12 mouse cellular contexts compared by ENCODE assay signal in genomic region chr11:117098155-117098554, GRCm38 (mm10). TPM values are rescaled to one million over a fixed set of nuclear protein-coding genes. Genes with fewer than 3 reads are reported as not detected.
DNase-seq lines count a peak whose midpoint lies in the region; ATAC-seq and TF ChIP-seq lines count a peak whose summit lies in the region.
"Had no signal": no experiment of that assay in that cellular context is flagged by ENCODE, and none has a peak within 500 bp of the region (broad histone marks: within the 10 kb centered on the region; RNA-seq: fewer than 3 reads in every experiment).

No protein-coding gene starts in this region.

- no peak overlapping the region for H3K4me2 ChIP-seq in stomach, postnatal 0 days (replicated peaks; ENCODE audit: low read depth)
- H3K4me2 ChIP-seq in midbrain, embryonic 16.5 days (ENCODE audit: low read length): no peak overlapping the region
- H3K4me2 ChIP-seq: limb, embryonic 13.5 days; midbrain, embryonic 11.5 days had no signal

- H3K27ac ChIP-seq in testis, adult 2 months (ENCODE audit: control insufficient read depth, insufficient read depth, low read depth, low read length): peak overlapping the region; percentile 78
- H3K27ac ChIP-seq in stomach, postnatal 0 days (replicated peaks): peak overlapping the region; percentile 77; the same call in 1 of the 2 replicates
- no peak overlapping the region for H3K27ac ChIP-seq in midbrain, embryonic 16.5 days (ENCODE audit: low read length)

- no peak for TF ChIP-seq CTCF in testis, adult 2 months (IDR thresholded peaks at IDR 0.05; ENCODE audit: control insufficient read depth, insufficient read depth, insufficient replicate concordance, low read depth, low read length)
- no peak for TF ChIP-seq CTCF in stomach, postnatal 0 days (IDR thresholded peaks at IDR 0.05; ENCODE audit: low read depth)

- peak; percentile 25; the same call in 1 of the 2 replicates for ATAC-seq in stomach, postnatal 0 days (ENCODE audit: low FRiP score, low TSS enrichment)
- ATAC-seq in midbrain, embryonic 16.5 days: no peak
- ATAC-seq in CD4-positive, CD25-positive, alpha-beta regulatory T cell, adult 4 months: no peak

- H3K4me1 ChIP-seq in testis, adult 2 months (ENCODE audit: control insufficient read depth, insufficient read depth, low read length): peaks cover 5% of the 10 kb centered on the region
- no peaks in the 10 kb centered on the region for H3K4me1 ChIP-seq in stomach, postnatal 0 days (replicated peaks; ENCODE audit: control insufficient read depth, insufficient read depth)
- H3K4me1 ChIP-seq in midbrain, embryonic 16.5 days (ENCODE audit: control insufficient read depth, insufficient read depth, low read length): peaks cover 2% of the 10 kb centered on the region; the same call in 1 of the 2 replicates

- no peak for TF ChIP-seq POLR2A in testis, adult 2 months (IDR thresholded peaks at IDR 0.05; ENCODE audit: control insufficient read depth, low read depth, low read length)

- DNase-seq in gastrocnemius, postnatal 25 days: peak; percentile 62
- no peak for DNase-seq in gastrocnemius, adult 8-10 months (ENCODE audit: low spot score in 2 of 2)
- DNase-seq in testis, postnatal 14 days (ENCODE audit: low spot score): no peak
- DNase-seq in kidney, postnatal 36 days: peak; percentile 42 to 66
- DNase-seq in stomach, postnatal 0 days (ENCODE audit: low spot score): no peak
- DNase-seq: adrenal gland, postnatal 36 days; cerebellum, postnatal 36 days had no signal

- TF ChIP-seq EP300 in stomach, postnatal 0 days (optimal IDR thresholded peaks at IDR 0.05): no peak

- H3K36me3 ChIP-seq in testis, adult 2 months (ENCODE audit: control insufficient read depth, insufficient read depth, low read length): no peaks in the 10 kb centered on the region
- no peaks in the 10 kb centered on the region for H3K36me3 ChIP-seq in stomach, postnatal 0 days (ENCODE audit: control insufficient read depth, insufficient read depth, low read length)
- no peaks in the 10 kb centered on the region for H3K36me3 ChIP-seq in midbrain, embryonic 16.5 days (ENCODE audit: control insufficient read depth, insufficient read depth, low read length)
- H3K36me3 ChIP-seq: limb, embryonic 13.5 days had no signal

- H3K4me3 ChIP-seq in testis, adult 2 months (ENCODE audit: control insufficient read depth, low read depth, low read length): no peak overlapping the region
- no peak overlapping the region for H3K4me3 ChIP-seq in stomach, postnatal 0 days (ENCODE audit: low read depth, low read length)
- no peak overlapping the region for H3K4me3 ChIP-seq in midbrain, embryonic 16.5 days (ENCODE audit: low read depth, low read length)
- H3K4me3 ChIP-seq: limb, embryonic 13.5 days had no signal

- H3K9me3 ChIP-seq in stomach, postnatal 0 days (ENCODE audit: control insufficient read depth, low read length): no peaks in the 10 kb centered on the region
- H3K9me3 ChIP-seq in midbrain, embryonic 16.5 days (replicated peaks; ENCODE audit: control insufficient read depth, low read length, poor library complexity, severe bottlenecking): no peaks in the 10 kb centered on the region
- H3K9me3 ChIP-seq: limb, embryonic 13.5 days had no signal

- no peak overlapping the region for H3K9ac ChIP-seq in stomach, postnatal 0 days (ENCODE audit: low read length)
- no peak overlapping the region for H3K9ac ChIP-seq in midbrain, embryonic 16.5 days (ENCODE audit: low read depth, low read length)
- H3K9ac ChIP-seq: limb, embryonic 13.5 days had no signal

- H3K27me3 ChIP-seq in testis, adult 2 months (ENCODE audit: control insufficient read depth, insufficient read depth, low read length): no peaks in the 10 kb centered on the region
- no peaks in the 10 kb centered on the region for H3K27me3 ChIP-seq in stomach, postnatal 0 days (ENCODE audit: control insufficient read depth, insufficient read depth, low read length)
- no peaks in the 10 kb centered on the region for H3K27me3 ChIP-seq in midbrain, embryonic 16.5 days (ENCODE audit: control insufficient read depth, insufficient read depth, low read depth, low read length)
- H3K27me3 ChIP-seq: limb, embryonic 13.5 days had no signal

- WGBS in stomach, postnatal 0 days: 16% methylated on average over 5 of the region's 5 CpGs
- 66% methylated on average over 5 of the region's 5 CpGs for WGBS in midbrain, embryonic 16.5 days

RNA-seq across cellular contexts. Expression of gene Sec14l1, which starts 16.8 kb away (rescaled TPM):
- total RNA-seq in gastrocnemius, postnatal 25 days (2021): 10 to 100 TPM; 40.7 to 45.1 TPM
- total RNA-seq in gastrocnemius, adult 8-10 months (2022): 10 to 100 TPM; 42.6 to 56.1 (median 50.7) TPM
- polyA plus RNA-seq in testis, adult 2 months (2012; rRNA removed): 133 and 153 TPM in 2 replicates
- polyA plus RNA-seq in stomach, postnatal 0 days (2015; fragmentation: Nextera tagmentation; extraction: Ambion mirVana): 28.4 and 30.5 TPM in 2 replicates
- 60.7 and 63.4 TPM in 2 replicates for polyA plus RNA-seq in midbrain, embryonic 16.5 days (2015; fragmentation: Nextera tagmentation; extraction: Ambion mirVana)
- polyA plus RNA-seq in CD4-positive, CD25-positive, alpha-beta regulatory T cell, adult 4 months (2017; shearing (Covaris generic)): 10 to 100 TPM; 11.9 to 18.9 TPM

Comparison
In these comparisons a context has a peak if more than half of its experiments do, and no peak if none do; other contexts are left out.
1. DNase-seq: peak in gastrocnemius, postnatal 25 days (single experiment) and kidney, postnatal 36 days (2 of 2); none in gastrocnemius, adult 8-10 months (0 of 2), testis, postnatal 14 days (single experiment) and stomach, postnatal 0 days (single experiment).